Mouse (Mus musculus): ENCODE measurements around the gene Ppp1r15a.
A peak's percentile ranks its signal among the peaks of the same experiment; 100 is the strongest.
"Not testable (repeated sequence)": the region's sequence is repeated elsewhere in the genome, so short reads cannot be mapped to it uniquely, and the experiment has no call there.

Gene Ppp1r15a

GRCm38 (mm10) chr7:45519345-45520120 is 6.5 kb downstream of the Ppp1r15a start:
- DNase-seq (ENCODE audit: low spot score) = no peak

GRCm38 (mm10) chr7:45518618-45519017 is 7.5 kb downstream of the Ppp1r15a start:
- no peak for DNase-seq (ENCODE audit: low spot score)

- not testable (repeated sequence) for DNase-seq (ENCODE audit: low spot score)
These were observed 9.2 kb downstream of the Ppp1r15a start for GRCm38 (mm10) chr7:45516846-45517245.

- no peak for DNase-seq (ENCODE audit: low spot score)
These were observed 10.6 kb downstream of the Ppp1r15a start for GRCm38 (mm10) chr7:45515436-45515835.

- DNase-seq (ENCODE audit: low spot score) = no peak
These were observed 11.7 kb downstream of the Ppp1r15a start for GRCm38 (mm10) chr7:45514411-45514810.

GRCm38 (mm10) chr7:45509912-45510787 is 15.9 kb downstream of the Ppp1r15a start, which contains the start of gene Nucb1:
Gene Nucb1 (minus strand): TSS chr7:45510406.
- peak; percentile 56 for DNase-seq (ENCODE audit: low spot score)

GRCm38 (mm10) chr7:45509181-45509882 is 16.7 kb downstream of the Ppp1r15a start:
- no peak for DNase-seq (ENCODE audit: low spot score)

GRCm38 (mm10) chr7:45508561-45508960 is 17.5 kb downstream of the Ppp1r15a start:
- no peak for DNase-seq (ENCODE audit: low spot score)

GRCm38 (mm10) chr7:45507583-45507982 is 18.5 kb downstream of the Ppp1r15a start:
- DNase-seq (ENCODE audit: low spot score) = no peak

- DNase-seq (ENCODE audit: low spot score) = no peak
These were observed 27.6 kb downstream of the Ppp1r15a start for GRCm38 (mm10) chr7:45498427-45498826.

GRCm38 (mm10) chr7:45494548-45494947 is 31.5 kb downstream of the Ppp1r15a start:
- DNase-seq (ENCODE audit: low spot score) = no peak

GRCm38 (mm10) chr7:45492951-45493350 is 33.1 kb downstream of the Ppp1r15a start:
- DNase-seq (ENCODE audit: low spot score) = no peak

- DNase-seq (ENCODE audit: low spot score) = no peak
These were observed 33.7 kb downstream of the Ppp1r15a start for GRCm38 (mm10) chr7:45492225-45492844.

GRCm38 (mm10) chr7:45491264-45491663 is 34.8 kb downstream of the Ppp1r15a start:
- no peak for DNase-seq (ENCODE audit: low spot score)

- DNase-seq (ENCODE audit: low spot score) = no peak
These were observed 35.2 kb downstream of the Ppp1r15a start for GRCm38 (mm10) chr7:45490822-45491221.

GRCm38 (mm10) chr7:45489578-45489977 is 36.5 kb downstream of the Ppp1r15a start:
- no peak for DNase-seq (ENCODE audit: low spot score)

GRCm38 (mm10) chr7:45488293-45489204 is 37.5 kb downstream of the Ppp1r15a start, which contains the start of gene Dhdh:
Gene Dhdh (minus strand): TSS chr7:45488805.
- no peak for DNase-seq (ENCODE audit: low spot score)

- DNase-seq (ENCODE audit: low spot score) = no peak
These were observed 38.2 kb downstream of the Ppp1r15a start for GRCm38 (mm10) chr7:45487861-45488292.

- DNase-seq (ENCODE audit: low spot score) = no peak
These were observed 39.2 kb downstream of the Ppp1r15a start, which contains the start of gene Gm45808 for GRCm38 (mm10) chr7:45486761-45487415. Gene Gm45808 (minus strand): TSS chr7:45486811.

GRCm38 (mm10) chr7:45486158-45486557 is 39.9 kb downstream of the Ppp1r15a start:
- no peak for DNase-seq (ENCODE audit: low spot score)
